Mouse (Mus musculus) forebrain, postnatal 0 days (tissue): Measurements from ENCODE around the gene Coro1b. TPM values are rescaled to one million over a fixed set of nuclear protein-coding genes. Genes with fewer than 3 reads are reported as not detected.

Experiments used
- ATAC-seq: fragments of 200-750 bp; cut with Nextera tagmentation; 2 replicates; pipeline ENCODE4 v1.8.0; 2017; ENCODE audit warnings: mild to moderate bottlenecking, moderate library complexity
- DNase-seq: peaks from one replicate; pipeline ENCODE4 v3.0.0-alpha.2; 2015
- H3K27ac ChIP-seq: fragments of 300-500 bp; sonication (generic); 2 replicates; pipeline ENCODE4 v1.5.1; 2014; ENCODE audit warnings: low read depth, mild to moderate bottlenecking, antibody characterized with exemption, low read length, moderate library complexity, mixed read lengths
- H3K27me3 ChIP-seq: fragments of 300-500 bp; sonication (generic); 2 replicates; pipeline ENCODE4 v1.6.1; 2014; ENCODE audit warnings: mild to moderate bottlenecking, low read length, mixed read lengths; ENCODE audit not compliant: insufficient read depth
- H3K36me3 ChIP-seq: fragments of 300-500 bp; sonication (generic); 2 replicates; pipeline ENCODE4 v1.6.1; 2014; ENCODE audit warnings: mild to moderate bottlenecking, moderate library complexity; ENCODE audit not compliant: insufficient read depth
- H3K4me1 ChIP-seq: fragments of 300-500 bp; sonication (generic); 2 replicates; pipeline ENCODE4 v1.6.1; 2014; ENCODE audit warnings: antibody characterized with exemption; ENCODE audit not compliant: insufficient read depth
- H3K4me2 ChIP-seq: fragments of 300-500 bp; sonication (generic); 2 replicates; pipeline ENCODE4 v1.6.1; 2014; ENCODE audit warnings: low read depth, mild to moderate bottlenecking, moderate library complexity
- H3K4me3 ChIP-seq: fragments of 300-500 bp; sonication (generic); 2 replicates; pipeline ENCODE4 v1.5.1; 2014; ENCODE audit warnings: low read depth, low read length, mixed read lengths
- H3K9ac ChIP-seq: fragments of 300-500 bp; sonication (generic); 2 replicates; pipeline ENCODE4 v1.6.1; 2014; ENCODE audit warnings: mild to moderate bottlenecking
- H3K9me3 ChIP-seq: fragments of 300-500 bp; sonication (generic); 2 replicates; pipeline ENCODE4 v1.6.1; 2016; ENCODE audit warnings: low read length
- CTCF ChIP-seq: sonication (generic); IDR thresholded peaks from 2 replicates; pipeline ENCODE4 v1.5.1; 2016; ENCODE audit warnings: antibody characterized with exemption, control low read depth, low read depth
- WGBS: fragments of 180-500 bp; shearing (Covaris S2); extraction: QIAGEN DNeasy Blood & Tissue Kit; methylation state at CpG from one replicate; pipeline ENCODE4 v1.1.7; 2014; 5-methylcytosine and 5-hydroxymethylcytosine counted together
- polyA plus RNA-seq: library from polyadenylated mRNA; unstranded; fragments of >200 nt; fragmentation: Nextera tagmentation; extraction: Ambion mirVana; gene quantifications from 2 replicates; pipeline ENCODE4 v1.2.1, GENCODE M21; 2015
- total RNA-seq: library from RNA; depleted of rRNA; stranded (reverse); fragments of >200 nt; gene quantifications from 2 replicates; pipeline ENCODE4 v1.2.3, GENCODE M21; 2014

Gene Coro1b
- total and polyA plus RNA-seq, 2 experiments from 2014 or later, result 106 to 182 TPM

DNA sequence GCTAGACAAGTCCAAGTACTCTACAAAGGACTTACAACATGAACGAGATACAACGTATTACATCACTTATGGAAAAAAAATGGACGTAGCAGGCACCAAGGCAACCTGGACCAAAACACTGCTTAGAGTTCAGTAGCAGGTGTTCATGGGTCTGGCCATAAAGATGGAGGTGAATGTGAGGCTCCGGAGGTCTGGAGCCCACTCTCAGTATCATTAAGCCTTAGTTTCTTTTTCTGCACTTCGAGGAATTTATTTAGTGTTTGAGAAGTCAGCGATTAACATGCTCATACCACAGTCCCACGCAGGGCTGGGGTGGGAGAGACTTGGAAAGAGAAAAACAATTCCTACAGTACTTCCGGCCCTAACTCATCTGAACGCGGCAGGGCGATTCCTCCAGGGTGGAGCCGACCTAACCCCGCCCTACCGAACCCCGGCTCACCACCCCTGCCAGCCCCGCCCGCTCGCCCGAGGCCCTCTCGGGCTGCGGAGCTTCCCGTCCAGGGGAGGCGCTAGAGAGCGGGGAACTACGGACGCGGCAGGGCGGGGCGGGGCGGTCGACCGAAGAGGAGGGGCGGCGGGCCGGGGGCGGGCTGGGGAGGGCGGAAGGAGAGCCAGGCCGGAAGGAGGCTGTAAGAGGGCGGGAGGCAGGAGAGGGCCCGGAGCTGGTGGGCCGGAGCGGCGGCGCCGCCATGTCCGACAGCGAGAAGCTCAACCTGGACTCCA, 43.3 kb downstream of the Coro1b start, which contains the start of gene Ppp1ca:
TSS of gene Ppp1ca (plus strand) at position 538 of the 723 bp plus-strand sequence.
- Histone ChIP-seq H3K27ac (peak within 1 kb of the TSS; percentile 94), H3K4me1 (peaks cover 11% of the 10 kb centered on the region; the same call in 1 of the 2 replicates), H3K4me3 (peak within 1 kb of the TSS; percentile 95), H3K27me3 (no peaks in the 10 kb centered on the region), H3K36me3 (peaks cover 34% of the 10 kb centered on the region), H3K4me2 (peak within 1 kb of the TSS; percentile 88), H3K9ac (peak within 1 kb of the TSS; percentile 95), H3K9me3 (no peaks in the 10 kb centered on the region)
- DNase-seq, result peak; percentile 93
- WGBS, result 5% methylated on average over 42 of the region's 47 CpGs
- ATAC-seq, result peak; percentile 93
- peak; percentile 81 for TF ChIP-seq CTCF

- ATAC-seq, result peak; percentile 64
- peak overlapping the region; percentile 88 for H3K4me2 ChIP-seq
- H3K27me3 ChIP-seq, result no peaks in the 10 kb centered on the region
- peaks cover 42% of the 10 kb centered on the region for H3K36me3 ChIP-seq
- H3K4me1 ChIP-seq, result peaks cover 11% of the 10 kb centered on the region; the same call in 1 of the 2 replicates
- WGBS, result 1% methylated on average over 45 of the region's 52 CpGs
- peak overlapping the region; percentile 95 for H3K4me3 ChIP-seq
- H3K9ac ChIP-seq, result peak overlapping the region; percentile 95
- DNase-seq, result peak; percentile 49
- no peak for TF ChIP-seq CTCF
- H3K9me3 ChIP-seq, result no peaks in the 10 kb centered on the region
- H3K27ac ChIP-seq, result peak overlapping the region; percentile 94
Observed at GRCm38 (mm10) chr19:4192251-4192985, 44.0 kb downstream of the Coro1b start.

GRCm38 (mm10) chr19:4193129-4193528, 44.7 kb downstream of the Coro1b start:
- peak overlapping the region; percentile 88 for H3K4me2 ChIP-seq
- DNase-seq (no peak), ATAC-seq (no peak)
- peak overlapping the region; percentile 95 for H3K9ac ChIP-seq
- peaks cover 49% of the 10 kb centered on the region for H3K36me3 ChIP-seq
- H3K9me3 ChIP-seq, result no peaks in the 10 kb centered on the region
- peak overlapping the region; percentile 94; the same call in 1 of the 2 replicates for H3K27ac ChIP-seq
- WGBS, result 47% methylated on average over 6 of the region's 6 CpGs
- no peaks in the 10 kb centered on the region for H3K27me3 ChIP-seq
- H3K4me1 ChIP-seq, result peaks cover 11% of the 10 kb centered on the region; the same call in 1 of the 2 replicates
- peak overlapping the region; percentile 95 for H3K4me3 ChIP-seq
- TF ChIP-seq CTCF, result no peak

DNA sequence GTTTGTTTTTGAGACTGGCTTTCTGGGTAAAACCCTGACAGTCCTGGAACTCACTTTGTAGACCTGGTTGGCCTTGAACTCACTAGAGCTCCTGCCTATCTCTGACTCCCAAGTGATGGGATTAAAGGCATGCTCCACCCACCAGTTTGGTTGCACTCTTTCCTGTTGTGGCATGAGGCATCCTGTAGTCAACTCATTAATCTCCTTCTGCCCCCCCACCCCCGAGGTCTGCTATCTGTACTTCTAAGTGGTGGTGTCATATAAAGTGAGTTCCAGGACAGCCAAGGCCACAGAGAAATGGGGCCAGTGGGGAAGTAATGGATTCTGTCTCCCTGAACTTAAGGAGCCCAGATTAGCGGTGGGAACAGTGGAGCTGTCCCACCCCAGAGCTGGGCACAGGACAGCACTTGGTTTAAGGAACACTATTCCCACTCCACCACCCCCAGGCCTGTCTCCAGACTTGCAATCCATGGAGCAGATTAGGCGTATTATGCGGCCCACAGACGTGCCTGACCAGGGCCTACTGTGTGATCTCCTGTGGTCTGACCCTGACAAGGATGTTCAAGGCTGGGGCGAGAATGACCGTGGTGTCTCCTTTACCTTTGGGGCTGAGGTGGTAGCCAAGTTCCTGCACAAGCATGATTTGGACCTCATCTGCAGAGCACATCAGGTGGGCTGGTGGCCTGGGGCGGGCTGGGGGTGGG, 45.8 kb downstream of the Coro1b start:
- Histone ChIP-seq H3K27me3 (no peaks in the 10 kb centered on the region), H3K36me3 (peaks cover 50% of the 10 kb centered on the region), H3K4me2 (no peak overlapping the region), H3K4me1 (peaks cover 11% of the 10 kb centered on the region; the same call in 1 of the 2 replicates), H3K27ac (no peak overlapping the region), H3K4me3 (no peak overlapping the region), H3K9ac (no peak overlapping the region), H3K9me3 (no peaks in the 10 kb centered on the region)
- no peak for TF ChIP-seq CTCF
- DNase-seq (no peak), ATAC-seq (no peak)
- 89% methylated on average over 8 of the region's 8 CpGs for WGBS

DNA sequence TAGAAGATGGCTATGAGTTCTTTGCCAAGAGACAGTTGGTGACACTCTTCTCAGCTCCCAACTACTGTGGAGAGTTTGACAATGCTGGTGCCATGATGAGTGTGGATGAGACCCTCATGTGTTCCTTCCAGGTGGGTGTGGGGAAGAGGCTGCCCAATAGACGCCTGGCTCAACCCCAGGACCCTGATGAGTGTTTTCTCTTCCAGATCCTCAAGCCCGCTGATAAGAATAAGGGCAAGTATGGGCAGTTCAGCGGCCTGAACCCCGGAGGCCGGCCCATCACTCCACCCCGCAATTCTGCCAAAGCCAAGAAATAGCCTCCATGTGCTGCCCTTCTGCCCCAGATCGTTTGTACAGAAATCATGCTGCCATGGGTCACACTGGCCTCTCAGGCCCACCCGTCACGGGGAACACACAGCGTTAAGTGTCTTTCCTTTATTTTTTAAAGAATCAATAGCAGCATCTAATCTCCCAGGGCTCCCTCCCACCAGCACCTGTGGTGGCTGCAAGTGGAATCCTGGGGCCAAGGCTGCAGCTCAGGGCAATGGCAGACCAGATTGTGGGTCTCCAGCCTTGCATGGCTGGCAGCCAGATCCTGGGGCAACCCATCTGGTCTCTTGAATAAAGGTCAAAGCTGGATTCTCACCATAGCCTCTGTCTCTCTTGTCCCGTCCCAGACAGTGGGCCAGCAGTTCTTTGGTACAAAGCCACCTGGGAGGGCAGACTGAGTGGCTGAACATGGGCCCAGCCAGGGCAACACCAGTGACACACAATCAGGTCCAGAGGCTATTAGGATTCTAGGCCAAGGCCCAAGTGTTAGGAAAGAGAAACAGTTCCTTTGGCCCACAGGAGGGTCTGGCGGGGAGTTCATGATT, 46.6 kb downstream of the Coro1b start:
- H3K27ac ChIP-seq, result no peak overlapping the region
- H3K4me2 ChIP-seq, result no peak overlapping the region
- H3K36me3 ChIP-seq, result peaks cover 50% of the 10 kb centered on the region
- no peak for TF ChIP-seq CTCF
- WGBS, result 66% methylated on average over 12 of the region's 12 CpGs
- H3K9me3 ChIP-seq, result no peaks in the 10 kb centered on the region
- DNase-seq (no peak), ATAC-seq (no peak)
- H3K4me3 ChIP-seq, result no peak overlapping the region
- no peaks in the 10 kb centered on the region for H3K27me3 ChIP-seq
- H3K9ac ChIP-seq, result no peak overlapping the region
- H3K4me1 ChIP-seq, result peaks cover 11% of the 10 kb centered on the region; the same call in 1 of the 2 replicates

GRCm38 (mm10) chr19:4196048-4196447, 47.6 kb downstream of the Coro1b start:
- peaks cover 17% of the 10 kb centered on the region; the same call in 1 of the 2 replicates for H3K4me1 ChIP-seq
- ATAC-seq, result no peak

More at GRCm38 (mm10) chr19:4196048-4196447, 47.6 kb downstream of the Coro1b start:
- no peak for TF ChIP-seq CTCF
- 64% methylated on average over 2 of the region's 2 CpGs for WGBS
- Histone ChIP-seq H3K27me3 (no peaks in the 10 kb centered on the region), H3K36me3 (peaks cover 50% of the 10 kb centered on the region), H3K27ac (0 out of 2 replicates have a peak overlapping the region, but pooled peaks have one; percentile 21), H3K4me3 (no peak overlapping the region), H3K9ac (no peak overlapping the region), H3K9me3 (no peaks in the 10 kb centered on the region), H3K4me2 (no peak overlapping the region)
- DNase-seq, result no peak
